9 mouse cellular contexts compared by ENCODE assay signal in the genomic region with DNA sequence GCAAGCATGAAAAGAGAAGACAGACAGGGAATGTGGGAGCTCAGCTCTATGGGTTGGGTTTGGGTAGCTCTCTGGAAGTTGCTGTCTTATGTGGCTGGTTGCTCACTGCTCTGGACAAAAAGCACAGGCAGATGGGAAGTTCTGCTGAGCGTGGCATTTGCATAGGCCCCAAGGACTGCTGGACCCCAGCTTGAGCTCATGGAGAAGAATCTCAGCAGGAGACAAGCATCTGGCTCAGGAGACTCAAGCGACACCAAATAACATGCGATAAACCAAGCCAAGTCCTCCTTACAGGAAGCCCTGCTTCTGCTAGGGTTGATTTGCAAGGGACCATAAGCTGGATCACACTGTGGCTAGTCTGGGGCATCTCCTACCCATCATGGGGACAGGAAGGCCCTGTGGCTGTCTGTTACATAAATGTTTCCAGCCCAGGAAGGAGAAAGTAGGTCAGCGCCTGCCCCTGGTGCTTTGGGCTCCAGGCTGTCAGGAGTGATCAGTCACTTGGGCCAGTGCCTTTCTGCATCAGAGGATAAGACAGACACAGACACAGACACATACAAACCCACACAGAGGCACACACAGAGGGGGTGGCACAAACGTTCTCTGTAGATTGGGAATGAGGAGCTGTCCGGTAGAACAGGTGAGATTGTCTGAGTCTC.
DNase-seq lines count a peak whose midpoint lies in the region; ATAC-seq and TF ChIP-seq lines count a peak whose summit lies in the region.
"Had no signal": no experiment of that assay in that cellular context is flagged by ENCODE, and none has a peak within 500 bp of the region (broad histone marks: within the 10 kb centered on the region; RNA-seq: fewer than 3 reads in every experiment).

No protein-coding gene starts in this region.

- no peak for TF ChIP-seq CTCF in hindbrain, postnatal 0 days (IDR thresholded peaks at IDR 0.05; ENCODE audit: low read depth)
- no peak for TF ChIP-seq CTCF in liver, postnatal 0 days (IDR thresholded peaks at IDR 0.05; ENCODE audit: low read depth)

- ATAC-seq in hindbrain, embryonic 13.5 days (ENCODE audit: low FRiP score): no peak
- ATAC-seq in hindbrain, embryonic 11.5 days (ENCODE audit: low FRiP score): no peak
- peak; percentile 16 for ATAC-seq in CD4-positive, CD25-positive, alpha-beta regulatory T cell, adult 4 months
- ATAC-seq in hindbrain, postnatal 0 days: peak; percentile 73
- no peak for ATAC-seq in liver, postnatal 0 days

- no peak overlapping the region for H3K4me2 ChIP-seq in hindbrain, embryonic 13.5 days
- no peak overlapping the region for H3K4me2 ChIP-seq in hindbrain, embryonic 11.5 days (replicated peaks; ENCODE audit: low read depth, low read length)
- no peak overlapping the region for H3K4me2 ChIP-seq in hindbrain, postnatal 0 days (ENCODE audit: low read depth, low read length)
- H3K4me2 ChIP-seq in liver, postnatal 0 days (ENCODE audit: low read depth, low read length): no peak overlapping the region
- H3K4me2 ChIP-seq: lung, embryonic 15.5 days had no signal

- 74% methylated on average over 6 of the region's 6 CpGs for WGBS in hindbrain, embryonic 13.5 days
- WGBS in hindbrain, embryonic 11.5 days: 70% methylated on average over 6 of the region's 6 CpGs
- WGBS in hindbrain, postnatal 0 days: 43% methylated on average over 6 of the region's 6 CpGs
- 65% methylated on average over 6 of the region's 6 CpGs for WGBS in liver, postnatal 0 days (ENCODE audit: insufficient replicate concordance)

- no peaks in the 10 kb centered on the region for H3K9me3 ChIP-seq in hindbrain, embryonic 13.5 days
- no peaks in the 10 kb centered on the region for H3K9me3 ChIP-seq in hindbrain, embryonic 11.5 days (ENCODE audit: control insufficient read depth, low read length)
- H3K9me3 ChIP-seq in hindbrain, postnatal 0 days (ENCODE audit: low read length): no peaks in the 10 kb centered on the region
- no peaks in the 10 kb centered on the region for H3K9me3 ChIP-seq in liver, postnatal 0 days (ENCODE audit: low read length)
- H3K9me3 ChIP-seq: lung, embryonic 15.5 days had no signal

- no peaks in the 10 kb centered on the region for H3K27me3 ChIP-seq in hindbrain, embryonic 13.5 days
- no peaks in the 10 kb centered on the region for H3K27me3 ChIP-seq in hindbrain, embryonic 11.5 days (ENCODE audit: control insufficient read depth, insufficient read depth, low read length)
- H3K27me3 ChIP-seq in hindbrain, postnatal 0 days (ENCODE audit: insufficient read depth, low read length): no peaks in the 10 kb centered on the region
- H3K27me3 ChIP-seq in liver, postnatal 0 days (ENCODE audit: insufficient read depth, low read length): no peaks in the 10 kb centered on the region
- H3K27me3 ChIP-seq: lung, embryonic 15.5 days had no signal

- peaks cover 16% of the 10 kb centered on the region; the same call in 1 of the 2 replicates for H3K36me3 ChIP-seq in hindbrain, embryonic 13.5 days
- H3K36me3 ChIP-seq in hindbrain, embryonic 11.5 days (ENCODE audit: control insufficient read depth, insufficient read depth, low read length): no peaks in the 10 kb centered on the region
- no peaks in the 10 kb centered on the region for H3K36me3 ChIP-seq in hindbrain, postnatal 0 days (ENCODE audit: insufficient read depth, low read length)
- no peaks in the 10 kb centered on the region for H3K36me3 ChIP-seq in liver, postnatal 0 days (replicated peaks; ENCODE audit: insufficient read depth, low read length)
- H3K36me3 ChIP-seq: lung, embryonic 15.5 days had no signal

- DNase-seq in hindbrain, embryonic 11.5 days (ENCODE audit: low spot score): no peak
- peak; percentile 35 to 53 for DNase-seq in adrenal gland, postnatal 36 days
- peak; percentile 59 for DNase-seq in hindbrain, postnatal 0 days (ENCODE audit: low spot score)
- no peak for DNase-seq in testis, postnatal 10 days (ENCODE audit: low spot score)
- DNase-seq in liver, postnatal 0 days: no peak
- DNase-seq in kidney, postnatal 10 days: no peak

- 0 out of 2 replicates have a peak overlapping the region, but pooled peaks have one; percentile 8 for H3K27ac ChIP-seq in hindbrain, embryonic 13.5 days
- H3K27ac ChIP-seq in hindbrain, embryonic 11.5 days (ENCODE audit: low read depth, low read length): no peak overlapping the region
- H3K27ac ChIP-seq in hindbrain, postnatal 0 days: peak overlapping the region; percentile 75
- no peak overlapping the region for H3K27ac ChIP-seq in liver, postnatal 0 days (ENCODE audit: low read depth)
- H3K27ac ChIP-seq: lung, embryonic 15.5 days had no signal

- H3K9ac ChIP-seq in hindbrain, embryonic 13.5 days: no peak overlapping the region; the same call in 1 of the 2 replicates
- no peak overlapping the region for H3K9ac ChIP-seq in hindbrain, embryonic 11.5 days (ENCODE audit: low read depth, low read length)
- no peak overlapping the region for H3K9ac ChIP-seq in hindbrain, postnatal 0 days (replicated peaks; ENCODE audit: low read length)
- H3K9ac ChIP-seq in liver, postnatal 0 days (replicated peaks): no peak overlapping the region
- H3K9ac ChIP-seq: lung, embryonic 15.5 days had no signal

- H3K4me1 ChIP-seq in hindbrain, embryonic 13.5 days (replicated peaks): peaks cover 18% of the 10 kb centered on the region
- H3K4me1 ChIP-seq in hindbrain, embryonic 11.5 days (replicated peaks; ENCODE audit: control insufficient read depth, insufficient read depth, low read length): no peaks in the 10 kb centered on the region
- peaks cover 19% of the 10 kb centered on the region for H3K4me1 ChIP-seq in hindbrain, postnatal 0 days (ENCODE audit: insufficient read depth, low read length)
- H3K4me1 ChIP-seq in liver, postnatal 0 days (ENCODE audit: insufficient read depth): no peaks in the 10 kb centered on the region
- H3K4me1 ChIP-seq: lung, embryonic 15.5 days had no signal

- H3K4me3 ChIP-seq in hindbrain, embryonic 13.5 days: no peak overlapping the region
- H3K4me3 ChIP-seq in hindbrain, embryonic 11.5 days (ENCODE audit: low read depth, low read length): no peak overlapping the region
- no peak overlapping the region for H3K4me3 ChIP-seq in hindbrain, postnatal 0 days (ENCODE audit: low read length)
- no peak overlapping the region for H3K4me3 ChIP-seq in liver, postnatal 0 days (ENCODE audit: low read depth, low read length)
- H3K4me3 ChIP-seq: lung, embryonic 15.5 days had no signal

- TF ChIP-seq EP300 in liver, postnatal 0 days (IDR thresholded peaks at IDR 0.05; ENCODE audit: low read depth): no peak

Comparison
In these comparisons a context has a peak if more than half of its experiments do, and no peak if none do; other contexts are left out.
1. ATAC-seq: peak in CD4-positive, CD25-positive, alpha-beta regulatory T cell, adult 4 months (single experiment) and hindbrain, postnatal 0 days (single experiment); none in hindbrain, embryonic 13.5 days (single experiment), hindbrain, embryonic 11.5 days (single experiment) and liver, postnatal 0 days (single experiment).
2. H3K27ac ChIP-seq: peak in hindbrain, embryonic 13.5 days (single experiment) and hindbrain, postnatal 0 days (single experiment); none in hindbrain, embryonic 11.5 days (single experiment) and liver, postnatal 0 days (single experiment).
3. DNase-seq: peak in adrenal gland, postnatal 36 days (2 of 2) and hindbrain, postnatal 0 days (single experiment); none in hindbrain, embryonic 11.5 days (single experiment), testis, postnatal 10 days (single experiment), liver, postnatal 0 days (single experiment) and kidney, postnatal 10 days (single experiment).